ENCODE assay signal across 8 mouse cellular contexts in genomic region chr19:4201291-4201909, GRCm38 (mm10). TPM values are rescaled to one million over a fixed set of nuclear protein-coding genes. Genes with fewer than 3 reads are reported as not detected.
DNase-seq lines count a peak whose midpoint lies in the region; ATAC-seq and TF ChIP-seq lines count a peak whose summit lies in the region.

TSS of gene Rad9a (minus strand) at chr19:4201662.

- peak within 1 kb of the TSS; percentile 22 for H3K27ac ChIP-seq in ES-Bruce4 (ENCODE audit: insufficient read depth, low read length)
- peak within 1 kb of the TSS; percentile 25; the same call in 1 of the 2 replicates for H3K27ac ChIP-seq in forebrain, embryonic 13.5 days
- H3K27ac ChIP-seq in liver, postnatal 0 days (ENCODE audit: low read depth): peak within 1 kb of the TSS; percentile 78
- peak within 1 kb of the TSS; percentile 28; the same call in 1 of the 2 replicates for H3K27ac ChIP-seq in neural tube, embryonic 14.5 days (ENCODE audit: low read depth, low read length)

- peak within 1 kb of the TSS; percentile 69 for H3K9ac ChIP-seq in ES-Bruce4 (ENCODE audit: low read depth, poor library complexity, severe bottlenecking)
- H3K9ac ChIP-seq in forebrain, embryonic 13.5 days: peak within 1 kb of the TSS; percentile 74
- peak within 1 kb of the TSS; percentile 84 for H3K9ac ChIP-seq in liver, postnatal 0 days (replicated peaks)
- H3K9ac ChIP-seq in neural tube, embryonic 14.5 days (replicated peaks; ENCODE audit: low read depth, low read length): peak within 1 kb of the TSS; percentile 59

- peak within 1 kb of the TSS; percentile 86 for H3K4me3 ChIP-seq in ES-Bruce4 (ENCODE audit: low read depth, low read length)
- peak within 1 kb of the TSS; percentile 58 for H3K4me3 ChIP-seq in forebrain, embryonic 13.5 days
- H3K4me3 ChIP-seq in liver, postnatal 0 days (ENCODE audit: low read depth, low read length): peak within 1 kb of the TSS; percentile 69
- H3K4me3 ChIP-seq in neural tube, embryonic 14.5 days (ENCODE audit: low read depth, low read length): peak within 1 kb of the TSS; percentile 57

- H3K36me3 ChIP-seq in ES-Bruce4 (ENCODE audit: control insufficient read depth, insufficient read depth, low read length, poor library complexity, severe bottlenecking): peaks cover 27% of the 10 kb centered on the region
- H3K36me3 ChIP-seq in forebrain, embryonic 13.5 days (ENCODE audit: poor library complexity, severe bottlenecking): peaks cover 36% of the 10 kb centered on the region
- H3K36me3 ChIP-seq in liver, postnatal 0 days (replicated peaks; ENCODE audit: insufficient read depth, low read length): peaks cover 22% of the 10 kb centered on the region
- H3K36me3 ChIP-seq in neural tube, embryonic 14.5 days (ENCODE audit: control insufficient read depth, insufficient read depth, low read length): no peaks in the 10 kb centered on the region

- ATAC-seq in cerebellum, adult (ENCODE audit: insufficient number of reproducible peaks, low FRiP score, low TSS enrichment): peak; percentile 75; the same call in 1 of the 2 replicates
- peak; percentile 87 for ATAC-seq in forebrain, embryonic 13.5 days
- ATAC-seq in liver, postnatal 0 days: peak; percentile 88
- peak; percentile 83 for ATAC-seq in neural tube, embryonic 14.5 days (ENCODE audit: low read depth)

- under 1% methylated on average over 34 of the region's 34 CpGs for WGBS in forebrain, embryonic 13.5 days
- WGBS in large intestine, adult 2 months: under 1% methylated on average over 34 of the region's 34 CpGs
- under 1% methylated on average over 34 of the region's 34 CpGs for WGBS in liver, postnatal 0 days (ENCODE audit: insufficient replicate concordance)
- WGBS in neural tube, embryonic 14.5 days: 0% methylated on average over 34 of the region's 34 CpGs

- peak; percentile 19; the same call in 1 of the 2 replicates for TF ChIP-seq EP300 in ES-Bruce4 (IDR thresholded peaks at IDR 0.05; ENCODE audit: insufficient read depth, low read depth, low read length)
- no peak for TF ChIP-seq EP300 in liver, postnatal 0 days (IDR thresholded peaks at IDR 0.05; ENCODE audit: low read depth)

- H3K27me3 ChIP-seq in ES-Bruce4 (ENCODE audit: control insufficient read depth, insufficient read depth, low read length, poor library complexity, severe bottlenecking): no peaks in the 10 kb centered on the region
- peaks cover 23% of the 10 kb centered on the region for H3K27me3 ChIP-seq in forebrain, embryonic 13.5 days
- no peaks in the 10 kb centered on the region for H3K27me3 ChIP-seq in liver, postnatal 0 days (ENCODE audit: insufficient read depth, low read length)
- H3K27me3 ChIP-seq in neural tube, embryonic 14.5 days (ENCODE audit: control insufficient read depth, insufficient read depth, low read length): no peaks in the 10 kb centered on the region

- peak; percentile 97 to 98 for DNase-seq in heart, postnatal 10 days
- DNase-seq in large intestine, adult 2 months (ENCODE audit: low read depth, low spot score): peak; percentile 95
- DNase-seq in liver, postnatal 0 days: peak; percentile 97
- DNase-seq in testis, postnatal 10 days (ENCODE audit: low spot score): peak; percentile 97

- TF ChIP-seq POLR2A in ES-Bruce4 (IDR thresholded peaks at IDR 0.05; ENCODE audit: insufficient read depth, low read length): no peak

- intact Hi-C loops in heart, postnatal 10 days (cut with DNase I): no loop called here

- no peak for TF ChIP-seq CTCF in ES-Bruce4 (IDR thresholded peaks at IDR 0.05; ENCODE audit: low read depth, low read length)
- TF ChIP-seq CTCF in liver, postnatal 0 days (IDR thresholded peaks at IDR 0.05; ENCODE audit: low read depth): no peak

- peak within 1 kb of the TSS; percentile 94 for H3K4me2 ChIP-seq in forebrain, embryonic 13.5 days
- H3K4me2 ChIP-seq in liver, postnatal 0 days (ENCODE audit: low read depth, low read length): peak within 1 kb of the TSS; percentile 98
- H3K4me2 ChIP-seq in neural tube, embryonic 14.5 days (ENCODE audit: low read depth, low read length): peak within 1 kb of the TSS; percentile 81

- H3K4me1 ChIP-seq in ES-Bruce4 (ENCODE audit: control insufficient read depth, insufficient read depth, low read length): no peaks in the 10 kb centered on the region
- peaks cover 25% of the 10 kb centered on the region for H3K4me1 ChIP-seq in forebrain, embryonic 13.5 days
- peaks cover 41% of the 10 kb centered on the region for H3K4me1 ChIP-seq in liver, postnatal 0 days (ENCODE audit: insufficient read depth)
- peaks cover 15% of the 10 kb centered on the region for H3K4me1 ChIP-seq in neural tube, embryonic 14.5 days (ENCODE audit: control insufficient read depth, insufficient read depth, low read length)

- no peaks in the 10 kb centered on the region for H3K9me3 ChIP-seq in ES-Bruce4 (replicated peaks; ENCODE audit: control insufficient read depth, insufficient read depth, low read length, poor library complexity, severe bottlenecking)
- no peaks in the 10 kb centered on the region for H3K9me3 ChIP-seq in forebrain, embryonic 13.5 days (replicated peaks)
- no peaks in the 10 kb centered on the region for H3K9me3 ChIP-seq in liver, postnatal 0 days (ENCODE audit: low read length)
- H3K9me3 ChIP-seq in neural tube, embryonic 14.5 days (ENCODE audit: control insufficient read depth, low read length): no peaks in the 10 kb centered on the region

RNA-seq across cellular contexts. Expression of gene Rad9a, which starts in this region (rescaled TPM):
- 42.3 and 48.2 TPM in 2 replicates for polyA plus RNA-seq in ES-Bruce4 (2011; ENCODE audit: insufficient read depth, insufficient read length, low read depth, missing spikeins)
- 28.9 and 34.7 TPM in 2 replicates for polyA plus RNA-seq in forebrain, embryonic 13.5 days (2015; fragmentation: Nextera tagmentation; extraction: Ambion mirVana)
- total RNA-seq in heart, postnatal 10 days (2021): 1 to 10 TPM; 6.0 to 8.6 TPM
- polyA plus RNA-seq in large intestine, adult 2 months (2012; rRNA removed): 25.5 and 26.9 TPM in 2 replicates
- polyA plus RNA-seq in liver, postnatal 0 days (2015; fragmentation: Nextera tagmentation; extraction: Ambion mirVana): 8.0 and 9.0 TPM in 2 replicates
- polyA plus RNA-seq in neural tube, embryonic 14.5 days (2014; fragmentation: Nextera tagmentation; extraction: Ambion mirVana): 23.0 and 23.7 TPM in 2 replicates

Comparison
In these comparisons a context has a peak if more than half of its experiments do, and no peak if none do; other contexts are left out.
1. Peak in every context shown above with its lines: DNase-seq, ATAC-seq, H3K4me3 ChIP-seq and H3K27ac ChIP-seq.
2. H3K27ac ChIP-seq: peak in every context shown above with its lines; median percentile 78 in liver, postnatal 0 days; 28 in neural tube, embryonic 14.5 days; 25 in forebrain, embryonic 13.5 days; 22 in ES-Bruce4.